Mouse (Mus musculus): ENCODE measurements around the gene Ccdc190.

GRCm38 (mm10) chr1:169951561-169951960 lies 23.1 kb downstream of the Ccdc190 start:
- TF ChIP-seq ZMIZ1 (IDR thresholded peaks at IDR 0.05; ENCODE audit: low read depth, low read length), result no peak
- TF ChIP-seq JUN (IDR thresholded peaks at IDR 0.05; ENCODE audit: insufficient read depth, low read depth, low read length), result no peak
- TF ChIP-seq CTCF (conservative IDR thresholded peaks at IDR 0.05 in 1 of 2, IDR thresholded peaks at IDR 0.05 in 1 of 2; ENCODE audit: low read depth in 2 of 2, low read length in 2 of 2), result no peak
- TF ChIP-seq USF2 (conservative IDR thresholded peaks at IDR 0.05; ENCODE audit: low read depth, low read length), result no peak
- no peak for TF ChIP-seq POLR2A (IDR thresholded peaks at IDR 0.05; ENCODE audit: low read depth, low read length)
- TF ChIP-seq ETS1 (conservative IDR thresholded peaks at IDR 0.05; ENCODE audit: low read depth, low read length), result no peak
- no peak for TF ChIP-seq ELF1 (IDR thresholded peaks at IDR 0.05; ENCODE audit: low read depth, low read length)
- TF ChIP-seq RCOR1 (conservative IDR thresholded peaks at IDR 0.05; ENCODE audit: low read depth, low read length), result no peak
- TF ChIP-seq EP300 (IDR thresholded peaks at IDR 0.05; ENCODE audit: low read length), result no peak
- TF ChIP-seq POLR2AphosphoS2 (IDR thresholded peaks at IDR 0.05; ENCODE audit: low read depth, low read length), result no peak
- TF ChIP-seq SMC3 (IDR thresholded peaks at IDR 0.05; ENCODE audit: low read depth, low read length), result no peak

All from CH12.LX (cell line).